Mouse (Mus musculus) cerebellum, adult 18-20 months (tissue): ENCODE measurements around the gene Hist1h2bf.
"Not testable (repeated sequence)": the region's sequence is repeated elsewhere in the genome, so short reads cannot be mapped to it uniquely, and the experiment has no call there.

Source experiments
- DNase-seq, 2 experiments: peaks; one replicate each; pipeline ENCODE4 v3.0.0; 2021

Gene Hist1h2bf

DNA sequence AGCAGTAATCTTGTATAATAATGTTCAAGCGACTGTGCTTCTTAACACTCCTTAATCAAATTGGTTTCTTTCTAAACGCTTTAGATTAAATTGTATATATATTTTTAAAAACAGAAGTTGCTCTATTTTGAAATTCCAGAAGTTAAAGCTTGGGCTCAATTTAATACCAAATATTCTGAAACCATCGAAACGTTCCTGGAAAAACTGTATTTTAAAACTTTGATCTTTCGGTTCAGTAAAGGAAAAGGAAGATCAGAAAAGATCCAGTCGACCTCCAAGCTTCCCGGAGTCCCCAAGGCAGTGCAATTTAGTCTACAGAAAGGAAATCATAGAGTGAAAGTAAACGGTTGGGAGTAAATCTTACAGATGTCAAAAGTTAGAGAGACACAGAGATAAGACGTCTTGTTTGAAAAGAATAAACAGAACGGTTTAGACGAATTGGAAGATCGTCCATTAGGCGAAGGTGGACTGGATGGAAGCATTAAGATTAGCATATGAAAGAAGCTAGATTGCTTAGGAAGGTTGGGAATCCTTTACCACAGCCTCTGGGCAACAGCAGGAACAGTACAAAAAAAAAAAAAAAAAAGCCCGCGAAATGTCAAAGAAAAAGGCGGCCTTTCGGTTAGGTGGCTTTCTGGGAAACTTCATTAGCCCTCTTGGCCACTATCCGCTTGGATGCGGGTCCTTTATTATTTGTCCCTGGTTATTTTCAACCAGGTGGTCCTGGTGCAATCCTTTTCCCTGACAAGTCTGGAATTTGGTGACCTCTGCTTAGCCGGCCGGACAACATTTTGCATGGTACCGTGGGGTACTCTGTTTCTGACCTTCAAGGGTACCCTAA is 12.3 kb upstream of the Hist1h2bf start:
- no peak for DNase-seq

DNA sequence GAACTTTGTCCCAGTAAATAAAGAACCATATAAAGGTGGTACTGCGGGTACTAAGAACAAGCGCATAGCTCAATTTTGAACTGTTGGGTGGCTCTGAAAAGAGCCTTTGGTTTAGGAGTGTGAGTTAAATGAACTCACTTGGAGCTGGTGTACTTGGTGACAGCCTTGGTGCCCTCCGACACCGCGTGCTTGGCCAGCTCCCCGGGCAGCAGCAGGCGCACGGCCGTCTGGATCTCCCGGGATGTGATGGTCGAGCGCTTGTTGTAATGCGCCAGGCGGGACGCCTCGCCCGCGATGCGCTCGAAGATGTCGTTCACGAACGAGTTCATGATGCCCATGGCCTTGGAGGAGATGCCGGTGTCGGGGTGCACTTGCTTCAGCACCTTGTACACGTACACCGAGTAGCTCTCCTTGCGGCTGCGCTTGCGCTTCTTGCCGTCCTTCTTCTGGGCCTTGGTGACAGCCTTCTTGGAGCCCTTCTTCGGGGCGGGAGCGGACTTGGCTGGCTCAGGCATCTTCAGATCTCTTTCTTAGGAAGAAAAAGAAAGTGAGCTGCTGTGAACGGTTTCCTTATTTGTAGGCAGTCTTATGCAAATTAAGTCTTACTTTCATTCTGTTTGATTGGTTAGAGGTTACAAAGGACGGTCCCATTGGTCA is 11.6 kb upstream of the Hist1h2bf start:
- DNase-seq: peak; percentile 36 to 64

DNA sequence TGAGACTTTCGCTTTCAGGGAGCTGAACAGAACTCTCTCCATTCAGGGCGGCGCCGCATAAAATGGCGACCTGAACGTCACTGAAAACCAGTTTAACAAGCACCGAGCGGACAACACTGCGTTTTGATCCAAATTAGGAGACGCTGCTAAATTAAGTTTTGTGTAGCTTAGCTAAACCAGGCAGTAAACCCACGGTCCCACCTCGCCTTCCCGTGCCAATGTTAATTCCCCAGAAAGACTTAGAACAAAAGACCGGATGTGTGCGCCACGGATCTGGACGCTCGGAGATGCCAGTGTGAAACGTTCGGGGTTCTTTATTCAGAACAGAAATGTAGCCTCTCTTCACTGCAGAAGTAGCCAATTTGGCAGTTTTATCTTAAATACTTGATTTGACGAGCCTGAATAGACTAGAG is 11.0 kb upstream of the Hist1h2bf start:
- DNase-seq: peak; percentile 49 to 60

DNA sequence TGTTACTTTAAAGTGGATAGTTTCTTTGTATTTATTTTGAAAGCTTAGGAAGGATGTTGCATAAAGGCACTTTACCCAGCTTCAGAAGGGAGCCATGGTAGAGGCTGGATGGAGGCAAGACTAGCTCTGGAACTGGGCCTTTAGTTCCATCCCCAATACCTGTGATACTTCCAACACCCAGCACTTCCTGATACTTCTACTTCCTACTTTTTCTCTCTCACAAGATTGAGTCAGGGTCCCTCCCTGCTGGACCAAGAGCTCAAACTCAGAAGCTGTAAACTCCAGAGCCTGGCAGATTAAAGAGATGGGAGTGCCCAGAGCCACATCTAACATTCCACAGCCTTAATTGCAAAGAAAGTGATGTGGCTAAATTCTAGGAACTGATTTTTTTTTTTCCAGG is 10.3 kb upstream of the Hist1h2bf start:
- DNase-seq: no peak

DNA sequence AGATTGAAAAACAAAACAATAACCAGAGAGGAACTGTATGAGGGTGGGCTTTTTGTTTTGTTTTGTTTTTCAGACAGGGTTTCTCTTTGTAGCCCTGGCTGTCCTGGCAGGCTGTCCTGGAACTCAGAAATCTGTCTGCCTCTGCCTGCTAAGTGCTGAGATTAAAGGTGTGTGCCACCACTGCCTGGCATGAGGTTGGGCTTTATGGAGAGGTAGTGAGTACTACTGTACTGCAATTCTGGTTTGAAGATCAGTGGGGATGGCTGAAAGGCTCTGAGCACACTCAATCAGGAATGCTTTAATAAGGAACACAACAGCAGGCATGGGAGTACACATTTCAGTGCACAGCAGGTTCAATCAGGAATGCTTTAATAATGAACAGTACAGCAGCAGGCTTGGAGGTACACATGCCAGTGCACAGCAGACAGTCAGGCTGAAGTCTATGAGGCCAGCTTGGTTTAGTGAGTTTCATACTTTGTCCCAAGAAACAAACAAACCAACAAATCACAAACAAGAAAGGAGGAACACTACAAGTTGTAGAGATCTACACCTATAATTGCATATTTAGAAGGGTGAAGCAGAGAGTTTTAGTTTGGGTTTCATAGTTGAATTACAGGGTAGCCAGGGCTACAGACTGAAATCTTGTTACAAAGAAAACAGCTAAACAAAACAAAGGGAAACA is 9.5 kb upstream of the Hist1h2bf start:
- no peak for DNase-seq

DNA sequence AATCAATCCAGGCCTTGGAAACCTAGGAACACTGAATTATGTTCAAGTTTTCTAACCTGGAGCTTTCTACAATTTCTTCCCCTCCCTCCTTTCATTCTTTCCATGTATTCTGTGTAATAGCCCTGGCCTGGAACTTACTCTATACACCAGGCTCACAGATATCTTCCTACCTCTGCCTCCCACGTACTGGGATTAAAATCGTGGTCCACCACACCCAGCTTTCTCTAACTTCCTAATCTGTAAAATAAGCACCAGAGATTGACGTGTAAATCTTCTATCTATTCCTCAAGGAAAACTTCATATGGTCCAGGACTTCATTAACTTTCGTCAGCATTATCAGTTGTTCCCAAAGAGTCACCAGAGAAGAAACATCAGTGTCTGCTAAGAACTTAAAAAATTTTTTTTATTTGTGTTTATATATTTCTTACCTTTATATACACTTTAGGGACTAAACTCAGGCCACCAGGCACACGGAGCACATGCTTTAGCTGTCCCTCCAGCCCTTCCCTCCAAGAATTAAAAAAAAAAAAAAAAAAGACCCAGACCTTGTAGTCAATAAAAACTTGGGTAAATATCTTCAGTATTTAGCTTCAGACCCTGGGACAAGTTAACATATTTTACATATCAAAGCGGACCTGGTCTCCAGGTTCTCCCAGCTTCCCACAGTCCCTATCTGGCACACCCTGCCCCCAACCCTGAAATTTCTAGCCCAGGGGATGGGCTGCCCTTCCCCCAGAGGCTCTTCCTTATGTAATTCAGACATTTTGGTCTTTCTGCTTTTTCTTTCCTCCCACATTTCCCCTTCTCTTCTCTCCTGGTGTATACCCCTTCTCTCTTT is 8.4 kb upstream of the Hist1h2bf start:
- no peak for DNase-seq

DNA sequence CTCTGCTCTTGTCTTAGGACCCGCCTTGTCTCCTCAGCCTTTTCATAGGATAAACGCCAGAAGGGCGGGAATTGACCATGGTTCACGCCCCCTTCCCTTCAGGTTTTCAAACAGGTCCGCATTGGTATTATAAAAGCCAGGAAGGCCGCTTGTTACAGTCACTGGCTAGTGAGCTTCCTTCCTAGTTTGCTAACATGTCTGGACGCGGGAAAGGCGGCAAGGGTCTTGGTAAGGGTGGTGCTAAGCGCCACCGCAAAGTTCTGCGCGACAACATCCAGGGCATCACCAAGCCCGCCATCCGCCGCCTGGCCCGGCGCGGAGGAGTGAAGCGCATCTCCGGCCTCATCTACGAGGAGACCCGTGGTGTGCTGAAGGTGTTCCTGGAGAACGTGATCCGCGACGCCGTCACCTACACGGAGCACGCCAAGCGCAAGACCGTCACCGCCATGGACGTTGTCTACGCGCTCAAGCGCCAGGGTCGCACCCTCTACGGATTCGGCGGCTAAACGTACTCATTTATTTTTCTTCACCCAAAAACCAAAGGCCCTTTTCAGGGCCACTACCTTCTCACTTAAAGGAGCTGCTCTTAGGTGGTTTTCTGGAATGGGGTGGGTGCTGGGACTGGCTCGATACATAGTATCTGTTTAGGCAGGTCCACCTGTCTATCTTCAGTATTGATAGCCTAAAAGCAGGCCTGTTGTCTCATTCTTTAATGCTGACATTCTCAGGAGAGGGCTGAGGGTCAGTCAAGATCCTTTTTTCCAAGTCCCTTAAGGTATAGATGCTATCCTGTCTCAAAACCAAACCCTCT is 7.6 kb upstream of the Hist1h2bf start, which contains the start of gene Hist1h4d:
Gene Hist1h4d, plus strand, starts transcription at position 191 of the 811 bp plus-strand sequence.
- peak; percentile 91 for DNase-seq

DNA sequence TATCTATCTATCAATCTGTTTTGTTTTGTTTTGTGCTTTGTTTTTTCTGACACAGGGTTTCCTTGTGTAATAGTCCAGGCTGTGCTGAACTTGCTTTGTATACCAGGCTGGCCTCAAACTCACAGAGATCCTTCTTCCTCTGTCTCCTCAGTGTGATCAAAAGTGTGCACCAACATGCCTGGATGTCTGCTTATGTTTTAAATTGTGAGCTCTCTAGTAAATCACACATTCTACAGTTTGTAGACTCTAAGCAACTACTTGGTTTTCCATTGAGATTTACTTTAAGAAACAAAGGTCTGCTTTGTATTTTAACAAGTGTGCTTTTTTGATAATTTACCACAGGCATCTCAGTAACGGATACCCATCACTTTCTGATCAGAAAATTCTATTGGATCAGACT is 3.8 kb upstream of the Hist1h2bf start:
- no peak for DNase-seq

DNA sequence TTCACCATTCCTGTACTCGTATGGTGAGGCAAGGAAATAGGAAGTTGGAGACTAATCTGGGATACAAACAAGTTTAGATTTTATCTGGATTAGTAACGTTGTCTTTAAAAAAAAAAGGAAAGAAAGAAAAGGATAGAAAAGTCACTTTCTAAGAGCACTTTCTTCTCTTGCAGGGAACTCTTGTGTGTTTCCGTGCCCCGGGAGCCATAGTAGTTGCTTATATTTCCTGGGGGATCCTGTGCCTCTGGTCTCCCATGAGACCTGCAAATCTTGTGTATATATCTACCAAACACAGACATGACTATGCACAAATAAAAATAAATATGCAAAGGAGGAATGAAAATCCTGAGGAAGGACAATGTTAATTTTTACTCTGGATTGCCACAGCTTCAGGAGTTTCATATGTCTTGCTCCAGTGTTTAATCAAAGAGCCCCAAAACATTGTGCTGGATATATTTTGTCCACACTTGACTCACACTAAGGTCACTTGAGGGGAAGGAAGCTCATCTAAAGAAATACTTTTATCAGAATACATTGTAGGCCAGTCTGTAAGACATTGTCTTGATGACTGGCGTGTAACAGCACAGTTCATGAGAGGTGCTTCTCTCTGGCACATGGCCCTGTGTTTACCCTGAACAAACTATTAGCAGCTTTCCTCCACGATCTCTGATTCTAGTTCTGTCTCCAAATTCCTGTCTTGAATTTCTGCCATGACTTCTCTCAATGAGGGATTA is 3.1 kb upstream of the Hist1h2bf start:
- no peak for DNase-seq

DNA sequence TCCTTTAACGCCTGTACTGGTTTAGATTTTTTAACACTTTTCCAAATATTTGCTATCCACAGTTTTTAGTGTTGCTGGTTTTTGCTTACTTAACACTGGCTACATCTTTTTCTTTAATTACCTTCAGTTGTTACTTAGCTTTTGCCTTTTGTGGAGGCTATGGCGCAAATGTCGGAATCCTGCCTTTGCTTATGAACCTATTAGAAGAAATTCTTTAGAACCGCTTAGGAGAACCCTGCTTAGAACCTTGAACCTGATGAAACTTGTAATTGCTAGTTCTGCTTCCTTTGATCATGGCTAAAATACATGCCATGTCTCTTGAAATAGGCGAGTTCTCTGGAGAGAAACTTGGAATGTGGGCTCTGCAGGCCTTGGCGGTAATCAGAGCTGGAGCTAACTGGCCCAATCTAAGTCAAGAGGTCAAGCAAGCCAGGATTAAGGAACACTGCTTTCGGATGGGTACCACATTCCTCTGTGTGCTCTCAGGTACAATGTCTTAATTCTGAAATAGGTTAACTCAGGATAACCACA is 2.4 kb upstream of the Hist1h2bf start:
- no peak for DNase-seq

DNA sequence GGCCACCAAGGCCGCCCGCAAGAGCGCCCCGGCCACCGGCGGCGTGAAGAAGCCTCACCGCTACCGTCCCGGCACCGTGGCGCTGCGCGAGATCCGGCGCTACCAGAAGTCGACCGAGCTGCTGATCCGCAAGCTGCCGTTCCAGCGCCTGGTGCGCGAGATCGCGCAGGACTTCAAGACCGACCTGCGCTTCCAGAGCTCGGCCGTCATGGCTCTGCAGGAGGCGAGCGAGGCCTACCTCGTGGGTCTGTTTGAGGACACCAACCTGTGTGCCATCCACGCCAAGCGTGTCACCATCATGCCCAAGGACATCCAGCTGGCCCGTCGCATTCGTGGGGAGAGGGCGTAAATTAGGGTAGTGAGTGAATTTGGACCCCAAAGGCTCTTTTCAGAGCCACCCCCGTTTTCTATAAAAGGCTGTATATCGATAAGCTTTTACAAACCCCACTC is 1.9 kb upstream of the Hist1h2bf start:
- DNase-seq: not testable (repeated sequence)

DNA sequence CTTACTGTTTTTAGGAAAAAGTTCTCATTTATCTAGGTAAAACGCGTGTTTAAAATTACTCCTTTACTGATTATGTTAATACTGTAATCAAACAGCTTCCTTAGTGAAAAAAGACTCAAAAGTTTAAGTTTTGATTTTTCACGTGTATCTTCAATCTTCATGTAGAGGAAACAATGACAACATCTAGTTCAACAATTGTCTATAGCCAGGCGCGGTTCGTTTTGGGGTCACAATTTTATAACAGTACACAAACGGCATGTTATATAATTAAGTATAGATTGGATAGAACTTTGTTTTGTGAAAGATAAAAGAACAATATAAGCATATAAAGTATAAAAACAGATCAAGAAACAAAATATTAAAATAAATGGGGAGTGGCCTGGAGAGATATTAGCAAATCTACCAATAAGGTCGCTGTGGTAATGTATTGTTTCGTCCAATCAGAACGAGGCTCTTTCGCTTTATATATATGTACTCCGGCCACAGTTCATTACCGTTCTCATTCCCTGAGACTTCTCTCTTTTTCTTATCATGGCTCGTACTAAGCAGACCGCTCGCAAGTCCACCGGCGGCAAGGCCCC is 1.4 kb upstream of the Hist1h2bf start, which contains the start of gene Hist1h3d:
Gene Hist1h3d, plus strand, starts transcription at position 493 of the 581 bp plus-strand sequence.
- DNase-seq: no peak

DNA sequence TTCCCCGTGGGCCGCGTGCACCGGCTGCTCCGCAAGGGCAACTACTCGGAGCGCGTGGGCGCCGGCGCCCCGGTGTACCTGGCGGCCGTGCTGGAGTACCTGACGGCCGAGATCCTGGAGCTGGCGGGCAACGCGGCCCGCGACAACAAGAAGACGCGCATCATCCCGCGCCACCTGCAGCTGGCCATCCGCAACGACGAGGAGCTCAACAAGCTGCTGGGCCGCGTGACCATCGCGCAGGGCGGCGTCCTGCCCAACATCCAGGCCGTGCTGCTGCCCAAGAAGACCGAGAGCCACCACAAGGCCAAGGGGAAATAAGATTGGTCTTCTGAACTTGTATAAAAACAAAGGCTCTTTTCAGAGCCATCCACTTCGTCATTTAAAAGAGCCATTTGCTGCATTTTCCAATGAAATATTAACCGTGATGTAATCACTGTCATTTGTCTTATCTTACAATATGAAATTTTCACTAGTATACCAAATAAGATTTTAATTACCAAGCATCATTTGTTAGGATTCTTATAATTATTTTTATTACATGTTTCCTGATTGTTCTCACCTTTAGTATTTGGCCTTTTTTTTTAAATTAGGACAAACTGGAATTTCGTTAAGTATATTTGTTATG is 662 bp upstream of the Hist1h2bf start:
- DNase-seq: not testable (repeated sequence)

DNA sequence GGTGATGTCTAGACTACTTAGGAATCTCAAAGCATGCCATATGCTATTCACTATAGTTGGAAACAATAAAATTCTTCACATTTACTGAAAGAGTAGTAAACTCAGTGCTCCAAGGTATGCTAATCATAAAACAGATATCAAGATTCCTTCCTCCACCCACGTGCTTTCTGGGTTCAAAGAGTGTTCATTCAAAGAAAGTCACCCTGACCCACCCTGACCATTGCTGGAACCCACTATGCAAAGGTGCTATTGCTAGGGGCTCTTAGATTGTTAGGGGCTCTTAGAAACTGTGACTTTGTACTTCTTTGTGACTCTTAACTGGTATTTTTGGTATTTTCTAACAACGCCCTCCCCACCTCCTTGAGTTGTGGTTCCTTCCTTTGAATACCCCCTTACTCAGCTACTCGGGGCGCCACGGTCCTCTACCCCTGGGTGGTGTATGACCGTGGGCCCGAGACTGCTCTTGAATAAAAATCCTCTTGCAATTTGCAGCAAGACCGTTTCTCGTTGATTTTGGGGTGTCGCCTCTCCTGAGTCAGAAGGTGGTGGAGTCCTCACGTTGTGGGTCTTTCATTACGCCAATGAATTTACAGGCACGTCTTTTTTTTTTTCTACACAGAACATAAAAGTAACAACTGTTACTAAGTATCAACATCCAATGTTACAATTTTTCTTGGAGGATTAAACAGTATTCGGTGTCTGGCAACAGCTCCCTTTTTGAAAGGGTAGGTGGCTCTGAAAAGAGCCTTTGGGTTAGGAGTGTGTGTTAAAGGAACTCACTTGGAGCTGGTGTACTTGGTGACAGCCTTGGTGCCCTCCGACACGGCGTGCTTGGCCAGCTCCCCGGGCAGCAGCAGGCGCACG is 730 bp downstream of the Hist1h2bf start:
- not testable (repeated sequence) for DNase-seq

DNA sequence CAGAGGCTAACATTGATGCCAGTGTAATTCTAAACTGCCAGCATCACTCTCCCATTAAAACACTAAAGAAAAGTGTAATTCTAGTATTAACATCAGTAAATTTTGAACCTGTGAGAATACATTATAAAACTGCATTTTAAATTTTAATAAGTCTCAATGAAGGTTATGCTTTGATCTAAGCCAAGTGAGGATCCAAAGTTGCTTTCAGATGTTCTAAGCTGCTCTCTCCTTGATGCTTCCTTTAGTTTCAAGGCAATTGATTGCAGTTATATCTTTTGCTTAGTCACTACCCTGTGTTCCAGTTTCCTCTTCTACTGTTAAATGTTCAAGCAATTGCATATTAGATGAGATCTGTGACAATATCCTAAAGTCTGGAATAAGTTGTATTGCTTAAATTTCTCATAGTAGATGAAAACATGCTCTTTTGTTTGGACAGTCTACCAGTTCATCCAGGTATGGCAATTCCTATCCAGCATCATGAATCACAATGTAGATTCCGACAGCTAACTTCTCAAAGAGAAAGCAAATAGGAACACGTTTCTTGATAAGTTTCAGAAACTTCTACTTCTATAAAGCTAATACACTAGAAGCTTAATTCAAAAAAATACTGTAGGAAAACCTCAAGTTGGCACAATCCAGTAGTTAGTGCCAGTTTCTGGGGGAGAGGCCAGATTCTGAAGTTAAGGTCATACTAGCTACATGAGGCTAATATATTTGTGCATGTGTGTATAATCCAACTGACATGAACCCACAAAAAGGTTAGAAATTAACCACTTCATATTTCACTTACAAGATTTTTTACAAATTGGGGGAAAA is 1.6 kb downstream of the Hist1h2bf start:
- no peak for DNase-seq

DNA sequence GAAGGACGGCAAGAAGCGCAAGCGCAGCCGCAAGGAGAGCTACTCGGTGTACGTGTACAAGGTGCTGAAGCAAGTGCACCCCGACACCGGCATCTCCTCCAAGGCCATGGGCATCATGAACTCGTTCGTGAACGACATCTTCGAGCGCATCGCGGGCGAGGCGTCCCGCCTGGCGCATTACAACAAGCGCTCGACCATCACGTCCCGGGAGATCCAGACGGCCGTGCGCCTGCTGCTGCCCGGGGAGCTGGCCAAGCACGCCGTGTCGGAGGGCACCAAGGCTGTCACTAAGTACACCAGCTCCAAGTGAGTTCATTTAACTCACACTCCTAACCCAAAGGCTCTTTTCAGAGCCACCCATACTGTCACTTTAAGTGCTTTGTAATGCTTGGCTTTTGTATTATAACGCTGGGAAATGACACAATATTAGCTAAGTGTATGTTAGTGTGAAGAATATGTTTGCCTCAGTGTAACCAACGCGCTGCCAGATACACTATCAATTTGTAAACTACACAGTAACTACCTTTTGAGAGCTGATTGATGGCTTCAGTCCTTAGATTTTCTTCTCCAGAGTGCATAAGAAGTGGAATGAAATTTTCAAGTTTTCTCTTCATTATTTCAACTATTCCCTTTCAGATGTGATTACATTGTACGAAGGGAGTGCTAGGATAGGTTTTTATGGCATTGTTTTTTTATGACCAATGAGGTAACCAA is 2.3 kb downstream of the Hist1h2bf start:
- peak in 1 of 2 experiments; percentile 19 for DNase-seq

DNA sequence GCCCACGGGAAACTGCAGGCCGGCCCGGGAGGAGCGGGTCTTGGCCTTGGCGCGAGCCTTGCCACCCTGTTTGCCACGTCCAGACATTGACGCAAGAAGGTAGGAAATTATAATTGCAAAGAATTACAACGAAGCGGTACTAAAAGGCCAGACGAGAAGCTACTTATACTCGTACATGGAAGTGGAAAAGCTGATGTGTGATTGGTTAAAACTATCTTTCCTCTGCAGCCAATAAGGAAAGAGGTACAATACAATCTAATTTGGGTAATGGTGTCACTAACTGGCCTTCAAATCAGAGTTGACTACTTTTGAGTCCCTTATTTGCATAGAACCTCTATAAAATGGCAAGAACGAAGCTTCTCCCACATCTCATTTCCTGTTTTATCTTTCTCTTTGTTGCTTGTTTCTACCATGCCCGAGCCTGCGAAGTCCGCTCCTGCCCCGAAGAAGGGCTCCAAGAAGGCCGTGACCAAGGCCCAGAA is 2.9 kb downstream of the Hist1h2bf start, which contains the start of the genes Hist1h2ae and Hist1h2bg:
Gene Hist1h2ae, minus strand, starts transcription at position 199 of the 482 bp plus-strand sequence.
Gene Hist1h2bg, plus strand, starts transcription at position 375 of the 482 bp plus-strand sequence.
- peak in 1 of 2 experiments; percentile 57 for DNase-seq
